Mouse (Mus musculus) CD4-positive helper T cell, adult 2 months (primary cell): ENCODE measurements around the gene Tmem8b.

Source experiments
- DNase-seq: peaks from one replicate; pipeline ENCODE4 v3.0.0-alpha.2; 2012; ENCODE audit warnings: low read depth, missing footprints, low spot score

The Tmem8b gene

GRCm38 (mm10) chr4:43656339-43657109 lies 12.2 kb upstream of the Tmem8b start, which contains the start of gene Hint2:
Gene Hint2, minus strand, starts transcription at chr4:43656466.
- DNase-seq = peak; percentile 97

GRCm38 (mm10) chr4:43657146-43657545 lies 11.6 kb upstream of the Tmem8b start:
- DNase-seq = peak; percentile 16

- no peak for DNase-seq
These were observed 2.4 kb upstream of the Tmem8b start for GRCm38 (mm10) chr4:43666412-43666811.

GRCm38 (mm10) chr4:43669428-43669794 lies 640 bp downstream of the Tmem8b start:
- DNase-seq = no peak

- peak; percentile 77 for DNase-seq
These were observed 3.3 kb downstream of the Tmem8b start for GRCm38 (mm10) chr4:43672070-43672469.

GRCm38 (mm10) chr4:43673703-43674102 lies 4.9 kb downstream of the Tmem8b start:
- DNase-seq = no peak

- DNase-seq = no peak
These were observed 6.2 kb downstream of the Tmem8b start for GRCm38 (mm10) chr4:43674974-43675373.

- no peak for DNase-seq
These were observed 6.8 kb downstream of the Tmem8b start for GRCm38 (mm10) chr4:43675608-43676007.

- DNase-seq = no peak
These were observed 9.8 kb downstream of the Tmem8b start for GRCm38 (mm10) chr4:43678541-43678940.

GRCm38 (mm10) chr4:43679416-43680043 lies 10.8 kb downstream of the Tmem8b start:
- DNase-seq = no peak

- no peak for DNase-seq
These were observed 21.2 kb downstream of the Tmem8b start for GRCm38 (mm10) chr4:43690021-43690420.

GRCm38 (mm10) chr4:43691026-43691425 lies 22.3 kb downstream of the Tmem8b start:
- no peak for DNase-seq

- DNase-seq = no peak
These were observed 25.1 kb downstream of the Tmem8b start for GRCm38 (mm10) chr4:43693806-43694241.

- DNase-seq = no peak
These were observed 25.9 kb downstream of the Tmem8b start for GRCm38 (mm10) chr4:43694439-43695248.

GRCm38 (mm10) chr4:43695249-43695671 lies 26.5 kb downstream of the Tmem8b start:
- DNase-seq = no peak

GRCm38 (mm10) chr4:43696561-43696960 lies 27.8 kb downstream of the Tmem8b start:
- DNase-seq = no peak

- no peak for DNase-seq
These were observed 31.9 kb downstream of the Tmem8b start, which contains the start of gene Olfr70 for GRCm38 (mm10) chr4:43700707-43701106. Gene Olfr70, minus strand, starts transcription at chr4:43700807.

GRCm38 (mm10) chr4:43703439-43703838 lies 34.7 kb downstream of the Tmem8b start:
- DNase-seq = no peak

GRCm38 (mm10) chr4:43703851-43704250 lies 35.1 kb downstream of the Tmem8b start:
- no peak for DNase-seq

- DNase-seq = no peak
These were observed 37.2 kb downstream of the Tmem8b start for GRCm38 (mm10) chr4:43705991-43706390.

- no peak for DNase-seq
These were observed 41.1 kb downstream of the Tmem8b start, which contains the start of gene Olfr71 for GRCm38 (mm10) chr4:43709869-43710268. Gene Olfr71, minus strand, starts transcription at chr4:43710255.

GRCm38 (mm10) chr4:43711821-43712220 lies 43.0 kb downstream of the Tmem8b start:
- peak; percentile 64 for DNase-seq
